Mouse (Mus musculus): Measurements from ENCODE around the gene Slc44a2. TPM values are rescaled to one million over a fixed set of nuclear protein-coding genes. Genes with fewer than 3 reads are reported as not detected.

Slc44a2 gene
- polyA plus RNA-seq, 2 experiments from 2014 or later, result 181 to 194 TPM

- ATAC-seq, result no peak
These were observed 63.5 kb downstream of the Slc44a2 start for GRCm38 (mm10) chr9:21383966-21384365.

GRCm38 (mm10) chr9:21392646-21393175, 72.2 kb downstream of the Slc44a2 start:
- no peak for ATAC-seq

- no peak for ATAC-seq
These were observed 75.2 kb downstream of the Slc44a2 start for GRCm38 (mm10) chr9:21395692-21396091.

- ATAC-seq, result no peak
These were observed 76.7 kb downstream of the Slc44a2 start for GRCm38 (mm10) chr9:21397170-21397569.

GRCm38 (mm10) chr9:21401042-21401441, 80.5 kb downstream of the Slc44a2 start:
- no peak for ATAC-seq

- no peak for ATAC-seq
These were observed 82.3 kb downstream of the Slc44a2 start for GRCm38 (mm10) chr9:21402764-21403253.

GRCm38 (mm10) chr9:21403745-21404144, 83.2 kb downstream of the Slc44a2 start:
- no peak for ATAC-seq

Other genes with a start within 250 kb of the Slc44a2 start
- not detected for gene Gm49373, start 247.6 kb upstream of the Slc44a2 start, polyA plus RNA-seq (2017; shearing (Covaris generic))
- gene Fdx1l, start 247.1 kb upstream of the Slc44a2 start, polyA plus RNA-seq (2017; shearing (Covaris generic)), result 10 to 100 TPM; 14.3 to 17.2 TPM
- gene Gm38431, start 228.7 kb upstream of the Slc44a2 start, polyA plus RNA-seq (2017; shearing (Covaris generic)), result 1 to 10 TPM in 1 of 2 experiments, under 1 TPM in 1; 0.67 to 3.2 TPM
- 10 to 100 TPM; 22.8 to 25.1 TPM for gene Raver1, start 228.7 kb upstream of the Slc44a2 start, polyA plus RNA-seq (2017; shearing (Covaris generic))
- 10 to 100 TPM; 30.0 to 60.9 TPM for gene Tyk2, start 189.5 kb upstream of the Slc44a2 start, polyA plus RNA-seq (2017; shearing (Covaris generic))
- 100 to 1,000 TPM; 102 to 129 TPM for gene Cdc37, start 170.7 kb upstream of the Slc44a2 start, polyA plus RNA-seq (2017; shearing (Covaris generic))
- gene Pde4a, start 155.0 kb upstream of the Slc44a2 start, polyA plus RNA-seq (2017; shearing (Covaris generic)), result 1 to 10 TPM in 1 of 2 experiments, under 1 TPM in 1; 0.44 to 1.1 TPM
- 10 to 100 TPM; 16.9 to 30.0 TPM for gene Keap1, start 81.3 kb upstream of the Slc44a2 start, polyA plus RNA-seq (2017; shearing (Covaris generic))
- under 1 TPM in 1 of 2 experiments, not detected in 1; 0.34 TPM for gene S1pr5, start 72.3 kb upstream of the Slc44a2 start, polyA plus RNA-seq (2017; shearing (Covaris generic))
- gene Atg4d, start 55.4 kb upstream of the Slc44a2 start, polyA plus RNA-seq (2017; shearing (Covaris generic)), result 10 to 100 TPM; 24.3 to 26.8 TPM
- gene Kri1, start 32.7 kb upstream of the Slc44a2 start, polyA plus RNA-seq (2017; shearing (Covaris generic)), result 10 to 100 TPM; 20.8 to 26.1 TPM
- gene Cdkn2d, start 29.3 kb upstream of the Slc44a2 start, polyA plus RNA-seq (2017; shearing (Covaris generic)), result 100 to 1,000 TPM; 142 to 158 TPM
- gene Ap1m2, start 8.4 kb upstream of the Slc44a2 start, polyA plus RNA-seq (2017; shearing (Covaris generic)), result 1 to 10 TPM in 1 of 2 experiments, under 1 TPM in 1; 0.84 to 1.5 TPM
- gene Ilf3, start 47.2 kb downstream of the Slc44a2 start, polyA plus RNA-seq (2017; shearing (Covaris generic)), result 100 to 1,000 TPM in 1 of 2 experiments, 10 to 100 TPM in 1; 96.0 to 122 TPM
- gene Qtrt1, start 91.1 kb downstream of the Slc44a2 start, polyA plus RNA-seq (2017; shearing (Covaris generic)), result 10 to 100 TPM; 34.0 to 38.8 TPM
- 100 to 1,000 TPM; 100 to 114 TPM for gene Dnm2, start 104.2 kb downstream of the Slc44a2 start, polyA plus RNA-seq (2017; shearing (Covaris generic))
- gene Tmed1, start 189.6 kb downstream of the Slc44a2 start, polyA plus RNA-seq (2017; shearing (Covaris generic)), result 1 to 10 TPM; 2.7 to 3.1 TPM
- 10 to 100 TPM; 56.9 to 62.4 TPM for gene AB124611, start 205.5 kb downstream of the Slc44a2 start, polyA plus RNA-seq (2017; shearing (Covaris generic))
- 1 to 10 TPM; 4.7 to 5.9 TPM for gene Carm1, start 226.2 kb downstream of the Slc44a2 start, polyA plus RNA-seq (2017; shearing (Covaris generic))

All from activated CD4-positive, CD25-positive, alpha-beta regulatory T cell, adult 4 months (primary cell).